Mouse (Mus musculus): ENCODE results near the gene Reg4. TPM values are rescaled to one million over a fixed set of nuclear protein-coding genes. Genes with fewer than 3 reads are reported as not detected.
A peak's percentile ranks its signal among the peaks of the same experiment; 100 is the strongest.

Reg4 gene
- total RNA-seq, 2 experiments from 2014 or later = 0.90 TPM; not detected in 1

- peak; percentile 53; the same call in 1 of the 2 replicates for ATAC-seq (replicated peaks; ENCODE audit: low FRiP score, low TSS enrichment, poor library complexity, severe bottlenecking)
Measured at GRCm38 (mm10) chr3:98273623-98274398, 51.9 kb downstream of the Reg4 start.

DNA sequence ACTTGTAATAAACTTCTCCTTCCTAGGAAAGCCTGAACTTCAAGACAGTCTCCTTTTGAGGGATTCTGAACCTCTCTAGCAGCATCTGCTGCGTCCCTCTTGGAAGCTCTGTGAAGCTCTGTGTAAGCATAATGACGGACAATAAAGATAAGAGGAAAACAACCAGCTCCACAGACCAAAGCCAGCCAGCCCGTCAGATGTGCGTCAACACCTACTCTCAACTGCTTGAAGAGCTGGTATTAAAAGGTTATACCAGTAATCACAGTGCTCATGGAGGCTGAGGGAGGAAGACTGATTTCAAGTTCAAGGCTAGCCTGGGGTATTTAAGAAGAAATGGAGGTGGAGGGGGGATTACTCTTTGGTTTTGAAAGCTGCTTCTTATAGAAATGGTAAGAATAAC, 57.7 kb downstream of the Reg4 start:
- ATAC-seq (replicated peaks; ENCODE audit: low FRiP score, low TSS enrichment, poor library complexity, severe bottlenecking) = 0 out of 2 replicates have a peak, but pooled peaks have one; percentile 36

DNA sequence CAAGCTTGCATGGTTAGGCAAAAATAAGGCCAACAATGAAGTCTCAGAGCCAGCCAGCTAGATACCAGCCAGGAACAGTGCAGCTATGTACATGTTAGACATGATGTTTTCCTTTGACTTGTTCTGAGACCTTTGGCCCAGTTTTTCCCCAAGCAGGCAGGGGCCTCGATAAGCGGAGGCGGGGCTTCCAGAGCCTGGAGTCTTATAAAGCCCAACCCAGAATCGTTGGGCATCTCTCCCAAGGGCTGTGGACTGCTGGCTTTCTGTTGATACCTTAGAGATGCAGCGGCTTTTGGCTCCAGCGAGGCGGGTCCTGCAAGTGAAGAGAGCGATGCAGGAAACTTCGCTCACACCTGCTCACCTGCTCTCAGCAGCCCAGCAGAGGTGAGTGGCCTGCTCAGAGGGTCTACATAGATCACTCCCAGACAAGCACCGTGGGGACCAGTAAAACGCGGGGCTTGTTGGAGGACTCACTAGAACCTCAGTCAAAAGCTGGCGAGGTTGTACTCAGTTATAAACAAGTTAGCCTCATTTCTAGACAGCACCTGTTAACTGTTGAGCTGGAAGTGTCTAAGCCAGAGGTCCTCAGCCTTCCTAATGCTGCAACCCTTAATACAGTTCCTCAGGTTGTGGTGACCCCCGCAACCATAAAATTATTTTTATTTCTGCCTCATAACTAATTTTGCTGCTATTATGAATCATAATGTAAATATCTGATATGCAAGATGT, 58.4 kb downstream of the Reg4 start, which contains the start of gene Hmgcs2:
Gene Hmgcs2, plus strand, starts transcription at position 232 of the 729 bp plus-strand sequence.
- peak; percentile 69 for ATAC-seq (replicated peaks; ENCODE audit: low FRiP score, low TSS enrichment, poor library complexity, severe bottlenecking)

- peak; percentile 93 for ATAC-seq (replicated peaks; ENCODE audit: low FRiP score, low TSS enrichment, poor library complexity, severe bottlenecking)
Measured at GRCm38 (mm10) chr3:98280933-98281678, 59.1 kb downstream of the Reg4 start.

GRCm38 (mm10) chr3:98282422-98282821, 60.5 kb downstream of the Reg4 start:
- no peak for ATAC-seq (replicated peaks; ENCODE audit: low FRiP score, low TSS enrichment, poor library complexity, severe bottlenecking)

- no peak for ATAC-seq (replicated peaks; ENCODE audit: low FRiP score, low TSS enrichment, poor library complexity, severe bottlenecking)
Measured at GRCm38 (mm10) chr3:98283205-98283604, 61.2 kb downstream of the Reg4 start.

Other genes with a start within 250 kb of the Reg4 start
- gene Notch2, start 208.6 kb upstream of the Reg4 start, total RNA-seq (2014; fragmentation: Nextera tagmentation) = 36.0 and 55.9 TPM in 2 replicates
- 33.4 TPM in 2 replicates for gene Notch2, start 208.6 kb upstream of the Reg4 start, total RNA-seq (2017)
- gene Adam30, start 61.5 kb upstream of the Reg4 start, total RNA-seq (2014; fragmentation: Nextera tagmentation) = not detected in 2 replicates
- gene Adam30, start 61.5 kb upstream of the Reg4 start, total RNA-seq (2017) = 0.09 and 0.50 TPM in 2 replicates
- 0.79 and 1.5 TPM in 2 replicates for gene Hmgcs2, start 58.3 kb downstream of the Reg4 start, total RNA-seq (2014; fragmentation: Nextera tagmentation)
- gene Hmgcs2, start 58.3 kb downstream of the Reg4 start, total RNA-seq (2017) = 0.09 and 1.3 TPM in 2 replicates
- gene Phgdh, start 117.8 kb downstream of the Reg4 start, total RNA-seq (2014; fragmentation: Nextera tagmentation) = 83.5 and 118 TPM in 2 replicates
- gene Phgdh, start 117.8 kb downstream of the Reg4 start, total RNA-seq (2017) = 222 and 272 TPM in 2 replicates
- gene Zfp697, start 160.3 kb downstream of the Reg4 start, total RNA-seq (2014; fragmentation: Nextera tagmentation) = not detected in 2 replicates
- 0.19 TPM in 1 of 2 replicates, not detected in the other for gene Zfp697, start 160.3 kb downstream of the Reg4 start, total RNA-seq (2017)
- not detected in 2 replicates for gene Gm4450, start 235.0 kb downstream of the Reg4 start, total RNA-seq (2014; fragmentation: Nextera tagmentation)
- gene Gm4450, start 235.0 kb downstream of the Reg4 start, total RNA-seq (2017) = not detected in 2 replicates

All from megakaryocyte-erythroid progenitor cell, adult 5-6 weeks (primary cell).